Comparison of ENCODE assay signal across 8 mouse cellular contexts in genomic region chr3:122122127-122122663, GRCm38 (mm10).
DNase-seq lines count a peak whose midpoint lies in the region; ATAC-seq and TF ChIP-seq lines count a peak whose summit lies in the region.

No protein-coding gene starts in this region.

- no peaks in the 10 kb centered on the region for H3K27me3 ChIP-seq in Patski
- H3K27me3 ChIP-seq in hindbrain, embryonic 15.5 days = no peaks in the 10 kb centered on the region

- H3K4me2 ChIP-seq in hindbrain, embryonic 15.5 days = peak overlapping the region; percentile 55

- WGBS in hindbrain, embryonic 15.5 days = 14% methylated on average over 17 of the region's 17 CpGs

- H3K36me3 ChIP-seq in hindbrain, embryonic 15.5 days = no peaks in the 10 kb centered on the region

- in situ Hi-C loops in Patski (cut with MboI; ENCODE audit: low pct_unique_long_range_greater_than_20kb) = loop anchor here (10.0 kb wide), 1 partner anchor 577 kb away; no protein-coding TSS in a partner anchor

- no peak overlapping the region for H3K27ac ChIP-seq in hindbrain, embryonic 15.5 days (replicated peaks)

- H3K9me3 ChIP-seq in hindbrain, embryonic 15.5 days = no peaks in the 10 kb centered on the region

- H3K9ac ChIP-seq in hindbrain, embryonic 15.5 days = no peak overlapping the region

- TF ChIP-seq CTCF in Patski (IDR thresholded peaks at IDR 0.05) = peak; percentile 97

- POLR2A ChIA-PET in Patski (lab: Charles Lee) = interaction anchor here (0.6 to 1.4 kb wide), 5 partner anchors 31 to 238 kb away, joined by 3 to 4 read pairs (median 3); no protein-coding TSS in a partner anchor

- peak; percentile 99 for ATAC-seq in Patski
- peak; percentile 92 for ATAC-seq in hindbrain, embryonic 15.5 days (ENCODE audit: low FRiP score, low read depth)

- peak overlapping the region; percentile 32 for H3K4me3 ChIP-seq in hindbrain, embryonic 15.5 days

- H3K4me1 ChIP-seq in hindbrain, embryonic 15.5 days (replicated peaks) = peaks cover 9% of the 10 kb centered on the region

- peak; percentile 81 for DNase-seq in Patski (ENCODE audit: low read depth, low spot score)
- peak; percentile 93 for DNase-seq in cerebellum, postnatal 10 days
- DNase-seq in frontal cortex, postnatal 36 days (ENCODE audit: low spot score in 2 of 2) = peak; percentile 85 to 88
- peak; percentile 71 for DNase-seq in left cerebral cortex, adult 11 months (ENCODE audit: low spot score)
- peak; percentile 98 for DNase-seq in lung, postnatal 36 days
- DNase-seq in right cerebral cortex, adult 2 months (ENCODE audit: low spot score in 2 of 2) = peak; percentile 89 to 91
- DNase-seq in urinary bladder, postnatal 10 days (ENCODE audit: low spot score) = peak; percentile 79

- CTCF ChIA-PET in Patski (lab: Charles Lee) = interaction anchor here (0.7 to 5.0 kb wide), 25 partner anchors 9 to 268 kb away, joined by 3 to 34 read pairs (median 5); no protein-coding TSS in a partner anchor
